Mouse (Mus musculus): Measurements from ENCODE around the gene Lmln. TPM values are rescaled to one million over a fixed set of nuclear protein-coding genes. Genes with fewer than 3 reads are reported as not detected.

Gene Lmln
- total RNA-seq, 1 experiment = 9.1 TPM

DNA sequence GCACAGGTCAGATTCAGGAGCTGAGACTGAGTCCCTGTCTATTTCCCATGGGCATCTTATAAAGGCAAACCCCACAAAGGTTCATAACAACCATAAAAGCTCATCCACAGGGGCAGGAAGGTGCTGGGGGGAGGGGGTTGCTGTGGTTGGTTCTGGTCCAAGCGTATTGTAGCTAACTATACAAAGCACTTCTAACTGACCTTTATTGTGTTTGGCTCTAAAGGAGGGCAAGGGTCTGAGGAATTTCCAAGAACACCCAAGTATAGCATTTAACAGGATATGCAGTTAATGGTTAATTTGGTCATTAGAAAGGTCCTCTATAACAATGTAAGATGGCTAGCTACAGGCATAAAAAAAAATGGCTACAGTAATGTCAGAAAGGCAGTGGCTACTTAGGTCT is 19.6 kb upstream of the Lmln start:
- peaks cover 0 to 2% of the 10 kb centered on the region in 2 experiments; a peak in 1 of 4 replicates for H3K4me1 ChIP-seq (ENCODE audit: control insufficient read depth in 2 of 2, insufficient read depth in 2 of 2, low read length in 2 of 2, poor library complexity in 1 of 2)
- H3K9ac ChIP-seq (ENCODE audit: insufficient read depth, low read depth, low read length, poor library complexity, severe bottlenecking) = peak overlapping the region; percentile 46; the same call in 1 of the 2 replicates
- DNase-seq (ENCODE audit: low read depth, low spot score) = no peak
- no peak overlapping the region for H3K27ac ChIP-seq (ENCODE audit: insufficient read depth, low read depth, low read length, poor library complexity, severe bottlenecking)
- H3K36me3 ChIP-seq (ENCODE audit: control insufficient read depth, insufficient read depth, low read length, poor library complexity, severe bottlenecking) = peaks cover 5% of the 10 kb centered on the region; the same call in 1 of the 2 replicates
- no peaks in the 10 kb centered on the region for H3K9me3 ChIP-seq (ENCODE audit: control insufficient read depth, insufficient read depth, low read depth, low read length)
- in situ Hi-C loops (cut with MboI; ENCODE audit: low sequenced_read_pairs in 2 of 2, unreplicated experiment in 2 of 2) = no loop called here
- H3K4me3 ChIP-seq (ENCODE audit: insufficient read depth in 1 of 2, low read depth in 1 of 2, low read length in 2 of 2, poor library complexity in 1 of 2, severe bottlenecking in 1 of 2) = peak overlapping the region in 1 of 2 experiments; percentile 55; a peak in 1 of 4 replicates
- no peak for TF ChIP-seq ZNF384 (IDR thresholded peaks at IDR 0.05; ENCODE audit: low read depth, low read length)
- no peak for TF ChIP-seq HCFC1 (IDR thresholded peaks at IDR 0.05; ENCODE audit: borderline replicate concordance, insufficient read depth, low read length)
- TF ChIP-seq ZC3H11A (IDR thresholded peaks at IDR 0.05; ENCODE audit: borderline replicate concordance, low read depth, low read length) = no peak
- no peak for TF ChIP-seq CHD2 (IDR thresholded peaks at IDR 0.05; ENCODE audit: low read depth, low read length)
- TF ChIP-seq MAFK (IDR thresholded peaks at IDR 0.05; ENCODE audit: insufficient read depth, low read depth, low read length) = no peak

- H3K9me3 ChIP-seq (ENCODE audit: control insufficient read depth, insufficient read depth, low read depth, low read length) = no peaks in the 10 kb centered on the region
- in situ Hi-C loops (cut with MboI; ENCODE audit: low sequenced_read_pairs in 2 of 2, unreplicated experiment in 2 of 2) = no loop called here
- peaks cover 5% of the 10 kb centered on the region; the same call in 1 of the 2 replicates for H3K36me3 ChIP-seq (ENCODE audit: control insufficient read depth, insufficient read depth, low read length, poor library complexity, severe bottlenecking)
- H3K9ac ChIP-seq (ENCODE audit: insufficient read depth, low read depth, low read length, poor library complexity, severe bottlenecking) = peak overlapping the region; percentile 46; the same call in 1 of the 2 replicates
- H3K27ac ChIP-seq (ENCODE audit: insufficient read depth, low read depth, low read length, poor library complexity, severe bottlenecking) = no peak overlapping the region
- DNase-seq (ENCODE audit: low read depth, low spot score) = no peak
- peaks cover 0 to 2% of the 10 kb centered on the region in 2 experiments; a peak in 1 of 4 replicates for H3K4me1 ChIP-seq (ENCODE audit: control insufficient read depth in 2 of 2, insufficient read depth in 2 of 2, low read length in 2 of 2, poor library complexity in 1 of 2)
- peak overlapping the region; percentile 34 to 55; a peak in 3 of 4 replicates for H3K4me3 ChIP-seq (ENCODE audit: insufficient read depth in 1 of 2, low read depth in 1 of 2, low read length in 2 of 2, poor library complexity in 1 of 2, severe bottlenecking in 1 of 2)
- TF ChIP-seq MAFK (IDR thresholded peaks at IDR 0.05; ENCODE audit: insufficient read depth, low read depth, low read length) = no peak
- TF ChIP-seq CHD2 (IDR thresholded peaks at IDR 0.05; ENCODE audit: low read depth, low read length) = no peak
- TF ChIP-seq ZC3H11A (IDR thresholded peaks at IDR 0.05; ENCODE audit: borderline replicate concordance, low read depth, low read length) = no peak
- no peak for TF ChIP-seq ZNF384 (IDR thresholded peaks at IDR 0.05; ENCODE audit: low read depth, low read length)
- TF ChIP-seq HCFC1 (IDR thresholded peaks at IDR 0.05; ENCODE audit: borderline replicate concordance, insufficient read depth, low read length) = no peak
Measured at GRCm38 (mm10) chr16:33043268-33043667, 19.1 kb upstream of the Lmln start.

- no peak overlapping the region for H3K4me3 ChIP-seq (ENCODE audit: insufficient read depth in 1 of 2, low read depth in 1 of 2, low read length in 2 of 2, poor library complexity in 1 of 2, severe bottlenecking in 1 of 2)
- H3K4me1 ChIP-seq (ENCODE audit: control insufficient read depth in 2 of 2, insufficient read depth in 2 of 2, low read length in 2 of 2, poor library complexity in 1 of 2) = peaks cover 0 to 2% of the 10 kb centered on the region in 2 experiments; a peak in 1 of 4 replicates
- H3K9ac ChIP-seq (ENCODE audit: insufficient read depth, low read depth, low read length, poor library complexity, severe bottlenecking) = no peak overlapping the region
- in situ Hi-C loops (cut with MboI; ENCODE audit: low sequenced_read_pairs in 2 of 2, unreplicated experiment in 2 of 2) = no loop called here
- DNase-seq (ENCODE audit: low read depth, low spot score) = no peak
- no peaks in the 10 kb centered on the region for H3K36me3 ChIP-seq (ENCODE audit: control insufficient read depth, insufficient read depth, low read length, poor library complexity, severe bottlenecking)
- TF ChIP-seq MAFK (IDR thresholded peaks at IDR 0.05; ENCODE audit: insufficient read depth, low read depth, low read length) (no peak), ZNF384 (IDR thresholded peaks at IDR 0.05; ENCODE audit: low read depth, low read length) (no peak), CHD2 (IDR thresholded peaks at IDR 0.05; ENCODE audit: low read depth, low read length) (no peak), ZC3H11A (IDR thresholded peaks at IDR 0.05; ENCODE audit: borderline replicate concordance, low read depth, low read length) (no peak)
- H3K9me3 ChIP-seq (ENCODE audit: control insufficient read depth, insufficient read depth, low read depth, low read length) = no peaks in the 10 kb centered on the region
- H3K27ac ChIP-seq (ENCODE audit: insufficient read depth, low read depth, low read length, poor library complexity, severe bottlenecking) = no peak overlapping the region
Measured at GRCm38 (mm10) chr16:33048004-33048403, 14.3 kb upstream of the Lmln start.

GRCm38 (mm10) chr16:33048686-33049085 is 13.6 kb upstream of the Lmln start:
- H3K27ac ChIP-seq (ENCODE audit: insufficient read depth, low read depth, low read length, poor library complexity, severe bottlenecking) = no peak overlapping the region
- no peak for DNase-seq (ENCODE audit: low read depth, low spot score)
- H3K4me3 ChIP-seq (ENCODE audit: insufficient read depth in 1 of 2, low read depth in 1 of 2, low read length in 2 of 2, poor library complexity in 1 of 2, severe bottlenecking in 1 of 2) = no peak overlapping the region
- in situ Hi-C loops (cut with MboI; ENCODE audit: low sequenced_read_pairs in 2 of 2, unreplicated experiment in 2 of 2) = no loop called here
- no peaks in the 10 kb centered on the region for H3K36me3 ChIP-seq (ENCODE audit: control insufficient read depth, insufficient read depth, low read length, poor library complexity, severe bottlenecking)
- no peaks in the 10 kb centered on the region for H3K9me3 ChIP-seq (ENCODE audit: control insufficient read depth, insufficient read depth, low read depth, low read length)
- no peak for TF ChIP-seq ZC3H11A (IDR thresholded peaks at IDR 0.05; ENCODE audit: borderline replicate concordance, low read depth, low read length)
- TF ChIP-seq ZNF384 (IDR thresholded peaks at IDR 0.05; ENCODE audit: low read depth, low read length) = no peak
- no peak for TF ChIP-seq MAFK (IDR thresholded peaks at IDR 0.05; ENCODE audit: insufficient read depth, low read depth, low read length)
- no peak for TF ChIP-seq CHD2 (IDR thresholded peaks at IDR 0.05; ENCODE audit: low read depth, low read length)
- no peak for TF ChIP-seq HCFC1 (IDR thresholded peaks at IDR 0.05; ENCODE audit: borderline replicate concordance, insufficient read depth, low read length)
- no peaks in the 10 kb centered on the region for H3K4me1 ChIP-seq (ENCODE audit: control insufficient read depth in 2 of 2, insufficient read depth in 2 of 2, low read length in 2 of 2, poor library complexity in 1 of 2)
- no peak overlapping the region for H3K9ac ChIP-seq (ENCODE audit: insufficient read depth, low read depth, low read length, poor library complexity, severe bottlenecking)
